Mouse (Mus musculus) liver, embryonic 14.5 days (tissue): ENCODE measurements at regions not wholly inside any gene's neighbourhood (a gene's known extent, or its start where the extent isn't known, plus 50 kb on each side); places are given as distances from the start of the nearest gene placed in this dataset. TPM values are rescaled to one million over a fixed set of nuclear protein-coding genes. Genes with fewer than 3 reads are reported as not detected.

Experiments
- ATAC-seq: fragments of 200-750 bp; cut with Nextera tagmentation; 2 replicates; pipeline ENCODE4 v1.8.0; 2017; ENCODE audit warnings: moderate number of reproducible peaks, mild to moderate bottlenecking, moderate library complexity; ENCODE audit not compliant: insufficient read depth
- DNase-seq, 3 experiments: peaks; one replicate each; pipeline ENCODE4 v3.0.0-alpha.2; 2012 to 2013; ENCODE audit warnings: low read depth in 3 of 3, low spot score in 3 of 3
- H3K27ac ChIP-seq: fragments of 300-500 bp; sonication (generic); 2 replicates; pipeline ENCODE4 v1.5.1; 2014; ENCODE audit warnings: moderate library complexity, mild to moderate bottlenecking, control low read depth, inconsistent platforms
- H3K27me3 ChIP-seq: fragments of 300-500 bp; sonication (generic); 2 replicates; pipeline ENCODE4 v1.6.1; 2014; ENCODE audit warnings: mild to moderate bottlenecking, low read length, moderate library complexity; ENCODE audit not compliant: control insufficient read depth, insufficient read depth
- H3K36me3 ChIP-seq: fragments of 300-500 bp; sonication (generic); replicated peaks from 2 replicates; pipeline ENCODE4 v1.6.1; 2014; ENCODE audit warnings: low read depth; ENCODE audit not compliant: control insufficient read depth, insufficient read depth
- H3K4me1 ChIP-seq, 2 experiments: fragments of 200-500 bp in 1 of 2; fragments of 300-500 bp in 1 of 2; sonication (generic) in 1 of 2; replicated peaks; 2 replicates each; pipeline ENCODE4 v1.6.1; 2012 to 2014; ENCODE audit warnings: antibody characterized with exemption in 1 of 2, inconsistent platforms in 1 of 2, low read length in 1 of 2; ENCODE audit not compliant: control insufficient read depth in 2 of 2, insufficient read depth in 2 of 2
- H3K4me2 ChIP-seq: fragments of 300-500 bp; sonication (generic); 2 replicates; pipeline ENCODE4 v1.6.1; 2014; ENCODE audit warnings: low read depth, mild to moderate bottlenecking, control low read depth, moderate library complexity
- H3K4me3 ChIP-seq, 2 experiments: fragments of 200-500 bp in 1 of 2; fragments of 300-500 bp in 1 of 2; sonication (generic) in 1 of 2; 2 replicates each; pipeline ENCODE4 v1.5.1; 2012 to 2014; ENCODE audit warnings: low read depth in 2 of 2, low read length in 2 of 2, mild to moderate bottlenecking in 2 of 2, control low read depth in 1 of 2, inconsistent platforms in 1 of 2, moderate library complexity in 1 of 2; ENCODE audit not compliant: insufficient read depth in 1 of 2
- H3K9ac ChIP-seq: fragments of 300-500 bp; sonication (generic); replicated peaks from 2 replicates; pipeline ENCODE4 v1.6.1; 2014; ENCODE audit warnings: mild to moderate bottlenecking, control low read depth, moderate library complexity
- H3K9me3 ChIP-seq: fragments of 300-500 bp; sonication (generic); 2 replicates; pipeline ENCODE4 v1.6.1; 2016; ENCODE audit warnings: low read length, mixed read lengths; ENCODE audit not compliant: control insufficient read depth
- CTCF ChIP-seq: IDR thresholded peaks from 2 replicates; pipeline ENCODE4 v1.5.1; 2016; ENCODE audit warnings: antibody characterized with exemption, low read depth, control low read depth
- EP300 ChIP-seq: IDR thresholded peaks from 2 replicates; pipeline ENCODE4 v1.6.1; 2016; ENCODE audit warnings: antibody characterized with exemption, low read depth
- whole genome bisulfite sequencing: fragments of 180-500 bp; shearing (Covaris S2); extraction: QIAGEN DNeasy Blood & Tissue Kit; methylation state at CpG from one replicate; pipeline ENCODE4 v1.1.7; 2014; ENCODE audit not compliant: insufficient replicate concordance; 5-methylcytosine and 5-hydroxymethylcytosine counted together
- microRNA-seq: library from miRNA; unstranded; fragments of <30 nt; microRNA quantifications from one replicate; pipeline ENCODE4, GENCODE M21; 2016

GRCm38 (mm10) chr13:90643109-90643508 is 262.0 kb downstream of the Atp6ap1l start:
- no peaks in the 10 kb centered on the region for H3K36me3 ChIP-seq
- no peak overlapping the region for H3K27ac ChIP-seq
- no peak overlapping the region for H3K9ac ChIP-seq
- DNase-seq (no peak), ATAC-seq (no peak)
- no peak overlapping the region for H3K4me2 ChIP-seq
- no peaks in the 10 kb centered on the region for H3K27me3 ChIP-seq
- no peak for TF ChIP-seq EP300
- no peak for TF ChIP-seq CTCF
- H3K4me1 ChIP-seq, result no peaks in the 10 kb centered on the region
- no peaks in the 10 kb centered on the region for H3K9me3 ChIP-seq
- H3K4me3 ChIP-seq, result no peak overlapping the region
- 53% methylated on average over 4 of the region's 4 CpGs for WGBS

- DNase-seq (no peak), ATAC-seq (no peak)
- Histone ChIP-seq H3K36me3 (no peaks in the 10 kb centered on the region), H3K27me3 (no peaks in the 10 kb centered on the region), H3K4me3 (no peak overlapping the region), H3K27ac (no peak overlapping the region), H3K4me2 (no peak overlapping the region), H3K4me1 (no peaks in the 10 kb centered on the region), H3K9ac (no peak overlapping the region), H3K9me3 (no peaks in the 10 kb centered on the region)
- 51% methylated on average over 5 of the region's 5 CpGs for WGBS
- TF ChIP-seq EP300 (no peak), CTCF (no peak)
Measured at GRCm38 (mm10) chr13:90642206-90642823, 262.8 kb downstream of the Atp6ap1l start.

Small RNA genes in the stretch of these regions (microRNA-seq; reads per million reads assigned to microRNA genes)
- gene Gm44338, result not detected
